Mouse (Mus musculus) gastrocnemius, postnatal 25 days (tissue): Measurements from ENCODE around the gene Trim11. TPM values are rescaled to one million over a fixed set of nuclear protein-coding genes. Genes with fewer than 3 reads are reported as not detected.

ENCODE experiments used
- DNase-seq: peaks from one replicate; pipeline ENCODE4 v3.0.0; 2022
- total RNA-seq, 2 experiments: library from RNA; stranded (reverse); gene quantifications; 1 replicate in 1 of 2; 2 replicates in 1 of 2; pipeline ENCODE4 v1.2.3; 2021

Trim11 gene
- total RNA-seq, 2 experiments from 2014 or later, result 6.7 to 8.1 TPM

GRCm38 (mm10) chr11:58955868-58956257 lies 22.0 kb upstream of the Trim11 start:
- DNase-seq, result no peak

DNA sequence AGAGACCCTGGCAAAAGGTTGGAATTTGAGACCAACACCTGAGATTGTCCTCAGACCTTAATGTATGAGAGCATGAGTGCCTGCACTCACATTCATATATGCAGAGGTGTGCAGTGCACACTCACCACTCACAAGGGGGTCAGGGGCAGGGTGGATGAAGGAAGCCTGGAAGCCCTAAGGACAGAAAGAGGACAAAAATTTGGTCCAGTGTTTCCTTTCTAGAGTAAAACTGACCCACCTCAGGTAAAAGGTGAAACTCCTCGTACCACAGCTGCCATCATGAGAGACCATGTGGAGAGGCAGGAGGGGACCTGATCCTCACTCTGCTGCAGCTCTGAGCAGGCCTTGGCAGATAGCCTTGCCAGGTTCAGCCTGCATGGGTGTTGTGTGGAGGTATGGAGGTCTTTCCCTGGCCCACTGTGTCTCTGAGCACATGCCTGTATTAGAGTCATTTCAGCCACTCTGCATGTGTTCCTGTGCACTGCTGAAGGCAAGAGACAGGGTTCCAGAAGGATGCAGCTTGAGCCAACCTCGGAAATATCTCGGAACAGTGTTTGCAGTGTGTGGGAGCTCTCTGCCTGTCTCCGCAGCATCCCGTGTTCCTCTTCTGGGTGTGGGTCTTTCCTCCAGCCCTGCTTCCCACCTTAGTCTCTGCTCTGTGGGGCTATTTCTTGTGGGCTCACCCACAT lies 20.5 kb upstream of the Trim11 start:
- no peak for DNase-seq

DNA sequence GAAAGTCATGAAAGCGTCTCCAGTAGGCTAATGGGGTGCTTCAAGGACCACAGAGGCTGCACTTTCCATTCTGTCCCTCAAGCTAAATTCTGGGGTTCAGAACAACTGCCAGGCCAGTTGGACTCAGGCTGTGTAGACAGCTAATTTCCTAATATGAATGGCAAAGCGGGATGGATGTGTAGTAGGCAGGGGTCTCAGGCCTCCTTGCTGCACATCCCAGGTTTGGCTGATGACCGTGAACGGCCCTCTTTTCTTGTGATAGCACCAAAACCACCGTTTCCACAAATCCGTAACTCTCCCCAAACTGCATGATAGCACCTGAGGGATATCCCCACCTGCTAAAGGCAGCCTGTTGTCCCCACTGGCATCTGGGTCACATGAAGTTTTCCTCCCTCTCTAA lies 19.4 kb upstream of the Trim11 start:
- DNase-seq, result no peak

DNA sequence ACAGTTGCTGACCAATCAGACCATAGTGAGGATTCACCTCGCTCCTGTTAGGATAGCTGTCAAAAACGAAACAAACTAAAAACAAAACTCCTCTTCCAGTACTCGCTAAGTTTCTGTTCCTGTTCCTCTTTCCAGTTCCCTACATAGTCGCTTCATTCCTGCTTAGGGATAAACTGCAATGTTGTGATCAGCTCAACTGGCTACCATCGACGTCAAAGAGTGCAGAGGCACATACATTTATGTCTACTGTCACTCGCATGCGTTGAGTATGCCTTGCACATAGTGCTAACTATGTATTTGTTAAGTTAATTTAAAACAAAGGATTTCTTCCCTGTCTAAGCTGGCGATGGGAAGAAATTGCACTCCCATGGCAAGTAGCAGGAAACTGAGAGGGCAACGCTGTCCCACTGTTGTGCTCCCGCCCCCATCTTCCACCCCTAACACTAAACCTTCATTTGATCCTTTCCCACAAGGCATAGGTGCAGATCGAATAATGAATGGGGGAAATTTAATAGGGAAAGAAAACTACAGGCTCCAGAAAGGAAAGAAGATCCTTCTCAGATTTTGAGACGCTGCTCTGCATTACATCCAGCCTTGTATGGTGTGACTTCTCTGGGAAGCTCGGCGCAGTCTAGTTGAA lies 18.6 kb upstream of the Trim11 start:
- no peak for DNase-seq

DNA sequence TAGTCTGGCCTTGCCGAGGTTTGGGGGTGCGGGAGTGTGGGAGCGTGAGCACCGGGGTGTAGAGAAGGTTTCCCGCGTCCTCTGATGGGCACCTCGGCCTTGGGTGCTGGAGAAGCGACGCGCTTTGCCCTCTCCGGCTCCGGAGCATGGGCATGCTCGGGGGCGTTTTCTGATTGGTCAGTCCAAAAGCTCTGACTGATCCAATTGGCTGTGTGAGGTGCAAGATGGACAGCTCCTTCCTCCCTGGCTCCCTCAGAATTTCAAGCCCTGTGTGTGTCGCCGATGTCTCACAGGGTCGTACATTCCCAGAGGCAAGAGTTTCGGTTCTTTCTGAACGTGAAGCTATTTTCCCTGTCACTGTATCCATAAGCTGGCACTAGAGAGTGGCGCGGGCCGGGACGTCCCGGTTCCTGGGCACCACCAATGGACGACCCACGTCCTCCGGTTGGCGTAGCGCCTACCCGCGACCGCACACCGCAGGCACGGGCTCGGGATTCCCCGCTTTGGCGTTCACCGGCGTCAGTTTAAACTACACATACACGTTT lies 17.9 kb upstream of the Trim11 start:
- DNase-seq, result peak; percentile 77

DNA sequence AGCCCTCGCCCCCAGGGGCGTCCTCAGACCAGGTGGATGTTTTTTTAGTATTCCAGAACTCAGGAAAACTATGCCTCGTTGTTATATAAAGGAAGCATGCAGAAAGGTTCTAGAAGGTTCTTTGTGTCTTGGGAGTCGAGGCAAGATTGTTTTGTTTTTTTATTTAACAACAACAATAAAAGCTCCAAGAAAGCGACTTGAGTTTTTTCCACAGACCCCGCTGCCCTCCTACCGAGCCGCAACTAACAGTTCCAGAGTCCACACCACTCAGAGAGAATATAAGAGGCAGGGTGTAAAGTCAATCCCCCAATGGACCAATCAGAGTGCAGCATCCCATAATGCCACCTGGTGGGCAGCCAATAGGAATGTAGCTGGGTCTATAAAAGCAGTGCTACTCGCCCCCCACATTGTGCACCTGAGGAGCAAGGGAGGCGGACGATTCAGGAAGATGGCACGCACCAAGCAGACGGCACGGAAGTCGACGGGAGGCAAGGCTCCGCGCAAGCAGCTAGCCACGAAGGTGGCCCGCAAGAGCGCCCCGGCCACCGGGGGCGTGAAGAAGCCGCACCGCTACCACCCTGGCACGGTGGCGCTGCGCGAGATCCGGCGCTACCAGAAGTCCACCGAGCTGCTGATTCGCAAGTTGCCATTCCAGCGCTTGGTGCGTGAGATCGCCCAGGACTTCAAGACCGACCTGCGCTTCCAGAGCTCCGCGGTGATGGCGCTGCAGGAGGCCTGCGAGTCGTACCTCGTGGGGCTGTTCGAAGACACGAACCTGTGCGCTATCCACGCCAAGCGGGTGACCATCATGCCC lies 16.3 kb upstream of the Trim11 start:
- no peak for DNase-seq

- no peak for DNase-seq
These were observed 14.3 kb upstream of the Trim11 start for GRCm38 (mm10) chr11:58963543-58963942.

DNA sequence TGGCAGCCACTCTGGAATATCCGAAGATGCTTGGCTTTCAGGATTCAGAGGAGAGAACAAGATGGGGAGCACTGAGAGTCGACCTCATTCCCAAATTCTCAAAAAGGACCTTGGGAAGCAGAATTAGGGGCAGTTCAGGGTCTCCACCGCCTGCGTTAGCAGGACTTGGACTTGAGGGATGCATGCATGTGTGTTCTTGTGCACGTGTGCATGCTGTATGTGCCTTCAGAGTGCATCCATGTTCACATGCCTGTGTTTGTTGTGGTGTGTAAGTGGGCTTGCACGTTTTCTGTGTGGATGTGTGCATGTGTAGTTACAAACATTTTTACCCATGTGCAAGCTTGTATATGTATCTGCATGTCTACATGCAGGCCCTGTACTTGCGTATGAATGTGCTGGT lies 13.7 kb upstream of the Trim11 start:
- DNase-seq, result no peak

- no peak for DNase-seq
These were observed 12.7 kb upstream of the Trim11 start for GRCm38 (mm10) chr11:58965001-58965760.

DNA sequence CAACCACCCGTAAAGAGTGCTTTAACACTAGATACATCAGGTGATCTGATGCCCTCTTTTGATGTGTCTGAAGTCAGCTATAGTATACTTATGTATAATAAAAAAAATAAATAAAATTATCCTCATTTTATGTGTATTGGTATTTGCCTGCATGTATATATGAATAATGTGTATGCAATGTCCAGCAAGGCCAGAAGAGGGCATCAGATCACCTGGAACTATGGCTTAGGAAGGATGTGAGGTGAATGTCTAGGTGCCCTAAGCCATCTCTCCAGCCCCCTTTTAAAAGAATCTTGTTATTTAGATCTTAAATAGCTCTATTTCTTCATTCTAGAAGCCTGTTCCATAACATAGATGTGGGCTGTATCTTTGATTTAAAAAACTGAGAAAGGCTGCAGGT lies 10.5 kb upstream of the Trim11 start:
- DNase-seq, result no peak

GRCm38 (mm10) chr11:58968551-58968950 lies 9.3 kb upstream of the Trim11 start:
- DNase-seq, result no peak

- DNase-seq, result no peak
These were observed 8.9 kb upstream of the Trim11 start for GRCm38 (mm10) chr11:58969027-58969426.

DNA sequence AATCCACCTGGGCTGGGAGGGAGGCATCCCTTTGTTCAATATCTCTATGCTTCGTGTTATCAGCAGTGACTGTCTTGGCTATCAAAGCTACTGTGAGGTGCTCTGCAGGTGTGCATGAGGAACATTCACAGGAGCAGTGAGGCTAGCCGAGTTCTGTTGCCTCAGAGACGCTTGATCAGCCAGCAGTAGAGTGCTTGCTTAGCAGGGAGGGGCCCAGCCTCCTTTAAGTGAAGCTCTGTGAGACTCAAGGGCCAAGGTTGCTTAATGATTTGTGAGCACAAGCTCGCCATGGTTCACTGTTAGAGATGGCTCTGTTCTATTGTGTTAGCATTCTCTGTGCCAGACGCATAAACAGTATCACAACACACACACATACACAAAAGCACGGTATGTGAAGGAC lies 8.2 kb upstream of the Trim11 start:
- DNase-seq, result no peak

DNA sequence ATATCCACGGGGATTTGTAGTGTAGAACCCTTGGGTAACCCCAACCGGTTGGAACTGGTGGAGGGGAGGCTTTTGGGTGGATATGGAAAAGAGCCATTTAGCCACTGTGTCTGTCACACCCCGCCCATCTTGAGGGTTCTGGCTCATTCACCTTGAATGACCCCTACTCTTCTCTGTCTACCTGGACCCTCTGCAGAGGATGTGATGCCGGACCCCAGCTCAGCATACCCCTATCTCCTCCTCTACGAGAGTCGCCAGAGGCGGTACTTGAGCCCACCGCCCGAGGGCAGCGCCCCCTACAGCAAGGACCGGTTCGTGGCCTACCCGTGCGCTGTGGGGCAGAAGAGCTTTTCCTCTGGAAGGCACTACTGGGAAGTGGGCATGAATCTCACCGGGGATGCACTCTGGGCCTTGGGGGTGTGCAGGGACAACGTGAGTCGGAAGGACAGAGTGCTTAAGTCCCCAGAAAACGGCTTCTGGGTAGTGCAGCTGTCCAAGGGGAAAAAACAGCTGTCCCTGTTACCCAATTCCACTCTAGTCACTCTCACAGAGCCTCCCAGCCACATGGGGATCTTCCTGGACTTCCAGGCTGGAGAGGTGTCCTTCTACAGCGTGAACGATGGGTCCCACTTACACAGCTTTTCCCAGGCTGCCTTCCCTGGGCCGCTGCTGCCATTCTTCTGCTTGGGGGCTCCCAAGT lies 6.9 kb upstream of the Trim11 start:
- no peak for DNase-seq

DNA sequence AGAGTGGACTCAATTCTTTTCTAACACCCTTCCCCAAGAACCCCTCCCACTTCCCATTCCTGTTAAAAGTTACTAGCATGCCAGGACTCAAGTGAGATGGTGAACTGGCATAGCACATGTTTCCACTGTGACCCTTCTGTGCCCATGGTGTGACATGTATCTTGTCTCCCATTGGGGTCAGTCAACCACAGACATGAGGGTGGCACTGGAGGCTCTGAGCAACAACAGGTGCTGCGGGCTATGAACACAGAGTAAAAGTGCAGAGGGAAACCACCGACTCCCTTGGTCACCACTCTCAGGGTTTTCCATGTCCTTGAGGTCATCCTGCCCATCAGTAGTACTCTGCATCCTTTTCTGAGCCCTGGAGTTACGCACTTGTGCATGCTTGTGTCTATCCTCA lies 6.1 kb upstream of the Trim11 start:
- DNase-seq, result no peak

- no peak for DNase-seq
These were observed 3.5 kb upstream of the Trim11 start for GRCm38 (mm10) chr11:58974414-58974813.

DNA sequence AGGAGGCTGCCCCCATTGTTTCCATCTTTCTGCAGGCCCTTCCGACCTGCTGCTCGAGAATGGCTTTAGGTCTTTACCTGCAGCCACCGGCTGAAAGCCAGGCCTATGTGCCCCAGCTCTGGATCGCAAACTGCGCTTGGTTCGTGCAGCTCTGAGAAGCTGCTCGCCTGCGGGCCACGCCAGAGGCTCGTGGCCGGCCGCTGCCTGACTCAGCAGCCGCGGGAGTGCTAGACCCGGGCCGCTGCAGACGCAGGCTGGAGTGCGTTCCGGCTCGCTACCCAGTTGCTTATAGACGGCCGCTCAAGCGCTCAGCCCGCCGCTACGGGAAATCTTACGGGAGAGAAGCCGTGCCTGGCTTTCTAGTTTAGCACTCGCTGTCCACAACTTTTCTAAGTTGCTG lies 743 bp upstream of the Trim11 start:
- DNase-seq, result no peak

DNA sequence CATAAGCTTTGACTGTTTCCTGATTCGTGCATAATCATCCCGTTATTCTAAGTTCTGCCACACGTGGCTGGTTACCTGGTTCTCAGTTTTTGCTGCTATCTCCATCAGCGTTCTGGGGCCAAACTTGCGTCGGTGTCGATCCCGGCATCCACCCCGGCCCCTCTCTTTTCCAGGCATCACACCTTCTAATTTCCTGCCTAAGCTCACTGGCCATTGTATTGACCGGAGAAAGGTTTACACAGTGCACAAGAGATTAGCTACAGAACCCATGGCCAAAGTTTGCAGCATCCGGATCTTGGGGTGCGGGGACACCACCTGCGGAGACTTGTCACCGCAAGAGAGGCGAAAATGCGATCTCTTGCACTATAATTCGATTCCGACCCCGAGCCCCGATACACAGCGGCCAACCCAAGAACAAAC lies 276 bp upstream of the Trim11 start:
- no peak for DNase-seq

DNA sequence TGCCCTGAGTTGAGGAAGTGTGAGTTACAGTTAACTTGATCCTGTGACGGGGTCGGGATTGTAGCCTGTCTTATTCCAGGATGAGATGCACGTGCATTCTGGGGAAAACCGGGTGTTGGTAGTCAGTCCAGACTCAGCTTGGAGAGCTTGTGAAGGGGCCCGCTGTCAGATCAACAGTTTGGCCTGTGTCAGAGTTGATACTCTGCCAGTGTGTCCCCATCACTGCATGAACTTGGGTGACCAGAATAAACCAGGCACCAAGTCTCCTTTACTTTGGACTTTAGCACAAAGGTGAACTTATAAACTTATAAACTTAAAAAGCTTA lies 775 bp downstream of the Trim11 start:
- no peak for DNase-seq

DNA sequence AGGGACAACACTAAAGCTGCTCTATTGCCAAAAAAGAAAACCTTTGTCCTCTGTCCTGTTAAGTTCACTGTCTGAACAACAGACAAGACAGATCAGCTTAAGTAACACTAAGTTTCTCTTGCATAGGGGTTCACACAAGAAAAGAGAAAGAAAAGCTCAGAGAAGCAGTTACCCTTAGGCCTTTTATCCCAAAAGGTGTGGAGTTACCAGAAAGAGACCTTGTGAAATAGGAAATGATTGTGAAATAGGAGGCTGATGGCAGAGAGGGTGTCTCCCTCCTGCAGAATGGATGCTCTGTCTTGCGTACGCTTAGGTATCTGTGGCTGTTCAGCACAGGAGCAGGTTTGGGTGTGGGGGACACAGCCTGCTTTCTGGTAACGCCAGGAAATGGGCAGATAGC lies 1.3 kb downstream of the Trim11 start:
- DNase-seq, result no peak

- peak; percentile 58 for DNase-seq
These were observed 1.8 kb downstream of the Trim11 start for GRCm38 (mm10) chr11:58979661-58980060.
